ENCODE assay signal across 8 mouse cellular contexts in genomic region chr12:99966116-99966770, GRCm38 (mm10). TPM values are rescaled to one million over a fixed set of nuclear protein-coding genes. Genes with fewer than 3 reads are reported as not detected.
DNase-seq lines count a peak whose midpoint lies in the region; ATAC-seq lines count a peak whose summit lies in the region.

No protein-coding gene starts in this region.

- no peak for DNase-seq in lung, postnatal 14 days
- no peak for DNase-seq in forebrain, embryonic 10.5 days (ENCODE audit: extremely low spot score, low spot score)
- peak; percentile 36 for DNase-seq in neural tube, embryonic 10.5 days (ENCODE audit: extremely low spot score, low spot score)
- DNase-seq in urinary bladder, postnatal 36 days (ENCODE audit: low spot score in 2 of 2): no peak
- DNase-seq in adrenal gland, postnatal 10 days: no peak
- DNase-seq in T-cell, adult 2 months (ENCODE audit: low spot score): no peak

- peaks cover 27% of the 10 kb centered on the region for H3K4me1 ChIP-seq in lung, embryonic 15.5 days
- H3K4me1 ChIP-seq in forebrain, embryonic 10.5 days: peaks cover 37% of the 10 kb centered on the region
- peaks cover 23% of the 10 kb centered on the region for H3K4me1 ChIP-seq in intestine, embryonic 16.5 days (ENCODE audit: control insufficient read depth, insufficient read depth, low read length)

- H3K9me3 ChIP-seq in lung, embryonic 15.5 days: no peaks in the 10 kb centered on the region
- H3K9me3 ChIP-seq in forebrain, embryonic 10.5 days: no peaks in the 10 kb centered on the region
- no peaks in the 10 kb centered on the region for H3K9me3 ChIP-seq in intestine, embryonic 16.5 days (ENCODE audit: control insufficient read depth, low read length)

- peak; percentile 11; the same call in 1 of the 2 replicates for ATAC-seq in lung, embryonic 15.5 days (ENCODE audit: borderline replicate concordance, extremely low read depth, low FRiP score, low TSS enrichment)
- 0 out of 2 replicates have a peak, but pooled peaks have one; percentile 8 for ATAC-seq in intestine, embryonic 16.5 days

- 9% methylated on average over 25 of the region's 25 CpGs for WGBS in lung, embryonic 15.5 days
- WGBS in forebrain, embryonic 10.5 days: 4% methylated on average over 25 of the region's 25 CpGs
- WGBS in intestine, embryonic 16.5 days: 6% methylated on average over 25 of the region's 25 CpGs

- H3K4me2 ChIP-seq in lung, embryonic 15.5 days: peak overlapping the region; percentile 95
- H3K4me2 ChIP-seq in intestine, embryonic 16.5 days (ENCODE audit: low read depth, low read length): peak overlapping the region; percentile 91

- H3K9ac ChIP-seq in lung, embryonic 15.5 days: peak overlapping the region; percentile 48
- H3K9ac ChIP-seq in intestine, embryonic 16.5 days (ENCODE audit: low read depth, low read length): peak overlapping the region; percentile 56

- no peak overlapping the region for H3K27ac ChIP-seq in lung, embryonic 15.5 days
- H3K27ac ChIP-seq in forebrain, embryonic 10.5 days: peak overlapping the region; percentile 65
- H3K27ac ChIP-seq in intestine, embryonic 16.5 days (ENCODE audit: low read length): no peak overlapping the region

- H3K36me3 ChIP-seq in lung, embryonic 15.5 days: no peaks in the 10 kb centered on the region
- no peaks in the 10 kb centered on the region for H3K36me3 ChIP-seq in forebrain, embryonic 10.5 days (replicated peaks)
- H3K36me3 ChIP-seq in intestine, embryonic 16.5 days (ENCODE audit: control insufficient read depth, insufficient read depth, low read length): no peaks in the 10 kb centered on the region

- H3K27me3 ChIP-seq in lung, embryonic 15.5 days: peaks cover 73% of the 10 kb centered on the region
- peaks cover 86% of the 10 kb centered on the region for H3K27me3 ChIP-seq in forebrain, embryonic 10.5 days (ENCODE audit: poor library complexity, severe bottlenecking)
- peaks cover 55% of the 10 kb centered on the region for H3K27me3 ChIP-seq in intestine, embryonic 16.5 days (replicated peaks; ENCODE audit: control insufficient read depth, insufficient read depth, low read length)

- H3K4me3 ChIP-seq in lung, embryonic 15.5 days: peak overlapping the region; percentile 57
- H3K4me3 ChIP-seq in forebrain, embryonic 10.5 days: peak overlapping the region; percentile 60
- peak overlapping the region; percentile 58 for H3K4me3 ChIP-seq in intestine, embryonic 16.5 days (ENCODE audit: low read length)

RNA-seq across cellular contexts. Expression of gene Kcnk13, which starts 1.9 kb away (rescaled TPM):
- 3.9 and 4.1 TPM in 2 replicates for polyA plus RNA-seq in lung, embryonic 15.5 days (2015; fragmentation: Nextera tagmentation; extraction: Ambion mirVana)
- polyA plus RNA-seq in forebrain, embryonic 10.5 days (2016; fragmentation: Nextera tagmentation; extraction: Ambion mirVana): 0.16 and 0.38 TPM in 2 replicates
- 0.64 TPM in 2 replicates for polyA plus RNA-seq in intestine, embryonic 16.5 days (2015; fragmentation: Nextera tagmentation; extraction: Ambion mirVana)
- 1 to 10 TPM in 1 of 2 experiments, under 1 TPM in 1; 0.78 to 1.3 TPM for total RNA-seq in adrenal gland, postnatal 10 days (2021)
